Mouse (Mus musculus) liver, adult 2 months (tissue): ENCODE results near the gene Ddx54.

Experiments
- CTCF ChIP-seq: fragments of 200-500 bp; IDR thresholded peaks from 2 replicates; pipeline ENCODE4 v1.5.1; 2011; ENCODE audit warnings: low read depth, low read length, control low read depth
- POLR2A ChIP-seq: fragments of 200-500 bp; IDR thresholded peaks from 2 replicates; pipeline ENCODE4 v1.6.1; 2011; ENCODE audit warnings: low read length, control low read depth; ENCODE audit not compliant: insufficient read depth; ENCODE audit errors: extremely low read depth

GRCm38 (mm10) chr5:120660816-120661215, 48.3 kb downstream of the Ddx54 start:
- TF ChIP-seq CTCF: no peak
- no peak for TF ChIP-seq POLR2A
